Mouse (Mus musculus) CH12.LX (cell line): ENCODE measurements around the gene Sigirr.
A peak's percentile ranks its signal among the peaks of the same experiment; 100 is the strongest.

ENCODE experiments used
- BHLHE40 ChIP-seq: IDR thresholded peaks from 2 replicates; pipeline ENCODE4 v1.6.1; 2011; ENCODE audit warnings: mild to moderate bottlenecking, low read depth, low read length, improper control_type of control experiment
- CTCF ChIP-seq, 2 experiments: IDR thresholded peaks in 1 of 2; conservative IDR thresholded peaks in 1 of 2; 2 replicates each; pipeline ENCODE4 v1.5.1; 2011 to 2012; ENCODE audit warnings: low read depth in 2 of 2, low read length in 2 of 2, improper control_type of control experiment in 1 of 2, inconsistent platforms in 1 of 2, mild to moderate bottlenecking in 1 of 2, moderate library complexity in 1 of 2
- MAZ ChIP-seq: IDR thresholded peaks from 2 replicates; pipeline ENCODE4 v1.6.1; 2012; ENCODE audit warnings: low read depth, mild to moderate bottlenecking, inconsistent platforms, low read length, improper control_type of control experiment, moderate library complexity
- NRF1 ChIP-seq: IDR thresholded peaks from 2 replicates; pipeline ENCODE4 v1.6.1; 2014; ENCODE audit warnings: low read depth, mild to moderate bottlenecking, inconsistent platforms, low read length, improper control_type of control experiment, moderate library complexity
- POLR2A ChIP-seq: IDR thresholded peaks from 2 replicates; pipeline ENCODE4 v1.6.1; 2011; ENCODE audit warnings: low read depth, mild to moderate bottlenecking, improper control_type of control experiment, low read length
- TBP ChIP-seq: conservative IDR thresholded peaks from 2 replicates; pipeline ENCODE4 v1.6.1; 2011; ENCODE audit warnings: low read depth, low read length, improper control_type of control experiment
- UBTF ChIP-seq: IDR thresholded peaks from 2 replicates; pipeline ENCODE4 v1.6.1; 2012; ENCODE audit warnings: low read depth, mild to moderate bottlenecking, inconsistent platforms, low read length, improper control_type of control experiment, moderate library complexity
- USF1 ChIP-seq: IDR thresholded peaks from 2 replicates; pipeline ENCODE4 v1.6.1; 2014; ENCODE audit warnings: low read depth, mild to moderate bottlenecking, inconsistent platforms, low read length, improper control_type of control experiment
- ZC3H11A ChIP-seq: IDR thresholded peaks from 2 replicates; pipeline ENCODE4 v1.6.1; 2012; ENCODE audit warnings: low read depth, mild to moderate bottlenecking, inconsistent platforms, low read length, improper control_type of control experiment
- ZKSCAN1 ChIP-seq: IDR thresholded peaks from 2 replicates; pipeline ENCODE4 v1.6.1; 2012; ENCODE audit warnings: low read depth, inconsistent platforms, low read length, improper control_type of control experiment, borderline replicate concordance
- ZNF384 ChIP-seq: IDR thresholded peaks from 2 replicates; pipeline ENCODE4 v1.6.1; 2012; ENCODE audit warnings: low read depth, low read length, improper control_type of control experiment, inconsistent platforms

GRCm38 (mm10) chr7:141058601-141059341 lies 41.6 kb downstream of the Sigirr start:
- TF ChIP-seq ZC3H11A, result no peak
- no peak for TF ChIP-seq CTCF (conservative IDR thresholded peaks at IDR 0.05 in 1 of 2, IDR thresholded peaks at IDR 0.05 in 1 of 2; ENCODE audit: low read depth in 2 of 2, low read length in 2 of 2)
- TF ChIP-seq POLR2A, result no peak
- no peak for TF ChIP-seq ZKSCAN1
- TF ChIP-seq USF1, result no peak
- no peak for TF ChIP-seq NRF1
- no peak for TF ChIP-seq ZNF384
- TF ChIP-seq TBP, result no peak
- TF ChIP-seq UBTF, result no peak
- TF ChIP-seq BHLHE40, result peak; percentile 41; the same call in 1 of the 2 replicates
- no peak for TF ChIP-seq MAZ
